Mouse (Mus musculus): ENCODE data around the gene Bdnf.

GRCm38 (mm10) chr2:109693178-109694115, 18.9 kb downstream of the Bdnf start:
- TF ChIP-seq CTCF (IDR thresholded peaks at IDR 0.05; ENCODE audit: control insufficient read depth, insufficient read depth, insufficient replicate concordance, low read depth, low read length), result no peak
- TF ChIP-seq POLR2A (IDR thresholded peaks at IDR 0.05; ENCODE audit: control insufficient read depth, low read depth, low read length), result no peak
